Mouse (Mus musculus): ENCODE results near the gene Znrf4.

- no peak for TF ChIP-seq POLR2A (IDR thresholded peaks at IDR 0.05; ENCODE audit: insufficient read depth, low read depth, low read length)
- TF ChIP-seq CTCF (IDR thresholded peaks at IDR 0.05; ENCODE audit: insufficient read depth, low read depth, low read length), result no peak
These were observed 43.0 kb downstream of the Znrf4 start for GRCm38 (mm10) chr17:56469275-56469674.
